Mouse (Mus musculus) lung, adult 2 months (tissue): ENCODE measurements around the gene Thsd4.

ENCODE experiments used
- CTCF ChIP-seq: fragments of 200-500 bp; IDR thresholded peaks from 2 replicates; pipeline ENCODE4 v1.5.1; 2011; ENCODE audit warnings: mild to moderate bottlenecking, low read length, control low read depth; ENCODE audit not compliant: insufficient read depth
- POLR2A ChIP-seq: fragments of 200-500 bp; IDR thresholded peaks from 2 replicates; pipeline ENCODE4 v1.6.1; 2011; ENCODE audit warnings: low read depth, mild to moderate bottlenecking, control low read depth, low read length, borderline replicate concordance; ENCODE audit errors: extremely low read depth

GRCm38 (mm10) chr9:60373161-60373737 lies 148.6 kb downstream of the Thsd4 start:
- TF ChIP-seq POLR2A (no peak), CTCF (no peak)
